Mouse (Mus musculus): ENCODE measurements around the gene Tmem209.

GRCm38 (mm10) chr6:30486504-30486903 lies 23.1 kb downstream of the Tmem209 start:
- TF ChIP-seq CTCF (IDR thresholded peaks at IDR 0.05; ENCODE audit: borderline replicate concordance, extremely low read depth, insufficient read depth, insufficient read length) (no peak), POLR2A (IDR thresholded peaks at IDR 0.05; ENCODE audit: borderline replicate concordance, extremely low read depth, insufficient read depth, insufficient read length, poor library complexity, severe bottlenecking) (no peak)
